Mouse (Mus musculus): ENCODE results near the gene Rmdn2. TPM values are rescaled to one million over a fixed set of nuclear protein-coding genes. Genes with fewer than 3 reads are reported as not detected.

Rmdn2 gene
- polyA plus RNA-seq, 1 experiment: 143 TPM

- no peaks in the 10 kb centered on the region; the same call in 1 of the 2 replicates for H3K4me1 ChIP-seq (ENCODE audit: control insufficient read depth, insufficient read depth, low read length)
- no peaks in the 10 kb centered on the region for H3K36me3 ChIP-seq (ENCODE audit: control insufficient read depth, insufficient read depth, low read length)
- TF ChIP-seq CTCF (IDR thresholded peaks at IDR 0.05; ENCODE audit: control insufficient read depth, insufficient read depth, insufficient replicate concordance, low read depth, low read length) (no peak), POLR2A (IDR thresholded peaks at IDR 0.05; ENCODE audit: control insufficient read depth, low read depth, low read length) (no peak)
- no peak overlapping the region for H3K27ac ChIP-seq (ENCODE audit: control insufficient read depth, insufficient read depth, low read depth, low read length)
- H3K4me3 ChIP-seq (ENCODE audit: control insufficient read depth, low read depth, low read length): no peak overlapping the region
- no peaks in the 10 kb centered on the region for H3K27me3 ChIP-seq (ENCODE audit: control insufficient read depth, insufficient read depth, low read length)
Observed at GRCm38 (mm10) chr17:79616621-79617020, 5.0 kb downstream of the Rmdn2 start.

- Histone ChIP-seq H3K36me3 (ENCODE audit: control insufficient read depth, insufficient read depth, low read length) (no peaks in the 10 kb centered on the region), H3K27ac (ENCODE audit: control insufficient read depth, insufficient read depth, low read depth, low read length) (peak overlapping the region; percentile 70), H3K4me1 (ENCODE audit: control insufficient read depth, insufficient read depth, low read length) (no peaks in the 10 kb centered on the region; the same call in 1 of the 2 replicates), H3K4me3 (ENCODE audit: control insufficient read depth, low read depth, low read length) (no peak overlapping the region; the same call in 1 of the 2 replicates), H3K27me3 (ENCODE audit: control insufficient read depth, insufficient read depth, low read length) (no peaks in the 10 kb centered on the region)
- TF ChIP-seq CTCF (IDR thresholded peaks at IDR 0.05; ENCODE audit: control insufficient read depth, insufficient read depth, insufficient replicate concordance, low read depth, low read length): no peak
- TF ChIP-seq POLR2A (IDR thresholded peaks at IDR 0.05; ENCODE audit: control insufficient read depth, low read depth, low read length): no peak
Observed at GRCm38 (mm10) chr17:79618455-79618854, 6.8 kb downstream of the Rmdn2 start.

GRCm38 (mm10) chr17:79618984-79619383 is 7.3 kb downstream of the Rmdn2 start:
- Histone ChIP-seq H3K4me3 (ENCODE audit: control insufficient read depth, low read depth, low read length) (no peak overlapping the region), H3K4me1 (ENCODE audit: control insufficient read depth, insufficient read depth, low read length) (no peaks in the 10 kb centered on the region; the same call in 1 of the 2 replicates), H3K36me3 (ENCODE audit: control insufficient read depth, insufficient read depth, low read length) (no peaks in the 10 kb centered on the region), H3K27me3 (ENCODE audit: control insufficient read depth, insufficient read depth, low read length) (no peaks in the 10 kb centered on the region), H3K27ac (ENCODE audit: control insufficient read depth, insufficient read depth, low read depth, low read length) (no peak overlapping the region)
- TF ChIP-seq CTCF (IDR thresholded peaks at IDR 0.05; ENCODE audit: control insufficient read depth, insufficient read depth, insufficient replicate concordance, low read depth, low read length): no peak

- peaks cover 2% of the 10 kb centered on the region for H3K4me1 ChIP-seq (ENCODE audit: control insufficient read depth, insufficient read depth, low read length)
- H3K4me3 ChIP-seq (ENCODE audit: control insufficient read depth, low read depth, low read length): no peak overlapping the region
- no peaks in the 10 kb centered on the region for H3K27me3 ChIP-seq (ENCODE audit: control insufficient read depth, insufficient read depth, low read length)
- H3K27ac ChIP-seq (ENCODE audit: control insufficient read depth, insufficient read depth, low read depth, low read length): no peak overlapping the region
- H3K36me3 ChIP-seq (ENCODE audit: control insufficient read depth, insufficient read depth, low read length): no peaks in the 10 kb centered on the region
- TF ChIP-seq CTCF (IDR thresholded peaks at IDR 0.05; ENCODE audit: control insufficient read depth, insufficient read depth, insufficient replicate concordance, low read depth, low read length): no peak
- TF ChIP-seq POLR2A (IDR thresholded peaks at IDR 0.05; ENCODE audit: control insufficient read depth, low read depth, low read length): no peak
Observed at GRCm38 (mm10) chr17:79622050-79622449, 10.4 kb downstream of the Rmdn2 start.

GRCm38 (mm10) chr17:79622574-79622973 is 10.9 kb downstream of the Rmdn2 start:
- no peak for TF ChIP-seq POLR2A (IDR thresholded peaks at IDR 0.05; ENCODE audit: control insufficient read depth, low read depth, low read length)
- no peak for TF ChIP-seq CTCF (IDR thresholded peaks at IDR 0.05; ENCODE audit: control insufficient read depth, insufficient read depth, insufficient replicate concordance, low read depth, low read length)

GRCm38 (mm10) chr17:79623841-79624240 is 12.2 kb downstream of the Rmdn2 start:
- no peak for TF ChIP-seq CTCF (IDR thresholded peaks at IDR 0.05; ENCODE audit: control insufficient read depth, insufficient read depth, insufficient replicate concordance, low read depth, low read length)
- TF ChIP-seq POLR2A (IDR thresholded peaks at IDR 0.05; ENCODE audit: control insufficient read depth, low read depth, low read length): no peak
- no peak overlapping the region for H3K27ac ChIP-seq (ENCODE audit: control insufficient read depth, insufficient read depth, low read depth, low read length)
- no peaks in the 10 kb centered on the region for H3K36me3 ChIP-seq (ENCODE audit: control insufficient read depth, insufficient read depth, low read length)
- peaks cover 2% of the 10 kb centered on the region for H3K4me1 ChIP-seq (ENCODE audit: control insufficient read depth, insufficient read depth, low read length)
- H3K4me3 ChIP-seq (ENCODE audit: control insufficient read depth, low read depth, low read length): no peak overlapping the region
- no peaks in the 10 kb centered on the region for H3K27me3 ChIP-seq (ENCODE audit: control insufficient read depth, insufficient read depth, low read length)

More at GRCm38 (mm10) chr17:79622574-79622973, 10.9 kb downstream of the Rmdn2 start:
- peak overlapping the region; percentile 61 for H3K27ac ChIP-seq (ENCODE audit: control insufficient read depth, insufficient read depth, low read depth, low read length)
- no peak overlapping the region for H3K4me3 ChIP-seq (ENCODE audit: control insufficient read depth, low read depth, low read length)
- no peaks in the 10 kb centered on the region for H3K36me3 ChIP-seq (ENCODE audit: control insufficient read depth, insufficient read depth, low read length)
- H3K4me1 ChIP-seq (ENCODE audit: control insufficient read depth, insufficient read depth, low read length): peaks cover 2% of the 10 kb centered on the region
- no peaks in the 10 kb centered on the region for H3K27me3 ChIP-seq (ENCODE audit: control insufficient read depth, insufficient read depth, low read length)

GRCm38 (mm10) chr17:79626241-79626816 is 14.7 kb downstream of the Rmdn2 start:
- no peak for TF ChIP-seq CTCF (IDR thresholded peaks at IDR 0.05; ENCODE audit: control insufficient read depth, insufficient read depth, insufficient replicate concordance, low read depth, low read length)
- peak; percentile 12; the same call in 1 of the 2 replicates for TF ChIP-seq POLR2A (IDR thresholded peaks at IDR 0.05; ENCODE audit: control insufficient read depth, low read depth, low read length)
- H3K4me3 ChIP-seq (ENCODE audit: control insufficient read depth, low read depth, low read length): peak overlapping the region; percentile 80
- no peak overlapping the region for H3K27ac ChIP-seq (ENCODE audit: control insufficient read depth, insufficient read depth, low read depth, low read length)
- H3K4me1 ChIP-seq (ENCODE audit: control insufficient read depth, insufficient read depth, low read length): peaks cover 2% of the 10 kb centered on the region
- no peaks in the 10 kb centered on the region for H3K36me3 ChIP-seq (ENCODE audit: control insufficient read depth, insufficient read depth, low read length)
- H3K27me3 ChIP-seq (ENCODE audit: control insufficient read depth, insufficient read depth, low read length): no peaks in the 10 kb centered on the region
